Mouse (Mus musculus): Measurements from ENCODE around the gene Opcml.

GRCm38 (mm10) chr9:27781994-27782337 is 8.6 kb upstream of the Opcml start:
- TF ChIP-seq NANOG (IDR thresholded peaks at IDR 0.05; ENCODE audit: borderline replicate concordance, low read length) (no peak), CTCF (conservative IDR thresholded peaks at IDR 0.05; ENCODE audit: low read length) (no peak)
